Mouse (Mus musculus) colon, adult 2 months (tissue): Measurements from ENCODE around the gene Olfr155. TPM values are rescaled to one million over a fixed set of nuclear protein-coding genes. Genes with fewer than 3 reads are reported as not detected.

ENCODE experiments used
- polyA plus RNA-seq: library from polyadenylated mRNA; depleted of rRNA; stranded (reverse); fragments of >200 nt; gene quantifications from 2 replicates; pipeline ENCODE4 v1.2.3, GENCODE M21; 2012; rRNA removed

Gene Olfr155
- polyA plus RNA-seq = not detected in 2 replicates

GRCm38 (mm10) chr4:43851265-43851664 lies at the start of gene Olfr155:
TSS of gene Olfr155 (plus strand) at chr4:43851565.

GRCm38 (mm10) chr4:43823845-43824337 lies 27.5 kb upstream of the Olfr155 start, which contains the start of gene Olfr156:
TSS of gene Olfr156 (minus strand) at chr4:43823895.

GRCm38 (mm10) chr4:43840101-43840500 lies 11.3 kb upstream of the Olfr155 start, which contains the start of gene Olfr157:
TSS of gene Olfr157 (minus strand) at chr4:43840201.

DNA sequence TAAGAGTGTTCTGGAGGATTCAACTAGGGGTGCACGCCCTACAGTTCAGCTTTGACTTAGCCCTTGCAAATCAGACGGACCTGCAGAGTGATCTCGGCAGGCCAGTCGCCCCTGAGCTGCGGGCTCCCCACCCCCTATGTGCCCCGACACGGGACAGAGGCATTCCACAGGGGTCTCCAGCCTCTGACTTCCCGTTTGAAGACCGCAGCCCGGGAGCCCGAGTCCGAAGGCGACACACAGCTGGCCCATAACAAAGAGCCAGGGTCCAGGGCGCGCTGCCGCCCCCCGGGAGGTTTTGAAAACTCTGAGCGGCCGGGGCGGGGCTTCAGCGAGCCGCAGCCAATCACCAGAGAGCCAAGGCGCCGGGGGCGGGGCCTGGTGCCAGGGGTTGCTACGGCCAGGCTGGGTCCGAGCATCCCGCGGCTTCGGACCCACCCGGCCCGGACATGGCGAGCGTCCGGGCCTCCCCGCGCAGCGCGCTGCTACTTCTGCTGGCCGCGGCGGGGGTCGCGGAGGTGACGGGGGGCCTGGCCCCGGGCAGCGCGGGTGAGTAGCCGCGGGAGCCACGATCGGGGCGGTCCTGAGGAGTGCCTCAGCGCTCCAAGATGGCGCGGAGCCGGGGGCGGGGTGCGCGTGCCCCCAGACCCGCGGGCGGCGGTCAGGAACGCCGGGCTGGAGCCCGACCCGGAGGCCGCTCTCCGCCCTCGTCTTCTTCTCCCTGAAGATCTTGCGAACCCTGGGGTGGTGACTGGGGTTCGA lies 24.0 kb downstream of the Olfr155 start, which contains the start of gene Reck:
Gene Reck, plus strand, starts transcription at position 371 of the 759 bp plus-strand sequence.

Other genes with a start within 250 kb of the Olfr155 start
- gene Npr2, start 219.6 kb upstream of the Olfr155 start, polyA plus RNA-seq = 18.2 and 19.2 TPM in 2 replicates
- gene Spag8, start 198.0 kb upstream of the Olfr155 start, polyA plus RNA-seq = 1.1 and 1.9 TPM in 2 replicates
- gene Hint2, start 195.1 kb upstream of the Olfr155 start, polyA plus RNA-seq = 72.2 and 79.4 TPM in 2 replicates
- gene Tmem8b, start 182.6 kb upstream of the Olfr155 start, polyA plus RNA-seq = 9.2 and 11.0 TPM in 2 replicates
- 0.10 TPM in 1 of 2 replicates, not detected in the other for gene Fam221b, start 182.4 kb upstream of the Olfr155 start, polyA plus RNA-seq
- gene Olfr70, start 150.8 kb upstream of the Olfr155 start, polyA plus RNA-seq = not detected in 2 replicates
- not detected in 2 replicates for gene Olfr71, start 141.3 kb upstream of the Olfr155 start, polyA plus RNA-seq
- gene Hrct1, start 124.4 kb upstream of the Olfr155 start, polyA plus RNA-seq = 2.2 and 3.1 TPM in 2 replicates
- 0.89 and 1.2 TPM in 2 replicates for gene Spaar, start 121.5 kb upstream of the Olfr155 start, polyA plus RNA-seq
- gene Olfr159, start 80.6 kb upstream of the Olfr155 start, polyA plus RNA-seq = not detected in 2 replicates
- 0.10 and 0.21 TPM in 2 replicates for gene Olfr156, start 27.7 kb upstream of the Olfr155 start, polyA plus RNA-seq
- 0.08 and 0.15 TPM in 2 replicates for gene Olfr157, start 11.4 kb upstream of the Olfr155 start, polyA plus RNA-seq
- gene Reck, start 24.0 kb downstream of the Olfr155 start, polyA plus RNA-seq = 7.8 and 8.0 TPM in 2 replicates
- 9.1 and 12.6 TPM in 2 replicates for gene Glipr2, start 105.8 kb downstream of the Olfr155 start, polyA plus RNA-seq
- gene Ccin, start 131.9 kb downstream of the Olfr155 start, polyA plus RNA-seq = 0.06 and 0.07 TPM in 2 replicates
- 249 and 297 TPM in 2 replicates for gene Clta, start 152.9 kb downstream of the Olfr155 start, polyA plus RNA-seq
- 218 and 316 TPM in 2 replicates for gene Gne, start 232.6 kb downstream of the Olfr155 start, polyA plus RNA-seq